Mouse (Mus musculus): ENCODE measurements around the gene Baat.

DNA sequence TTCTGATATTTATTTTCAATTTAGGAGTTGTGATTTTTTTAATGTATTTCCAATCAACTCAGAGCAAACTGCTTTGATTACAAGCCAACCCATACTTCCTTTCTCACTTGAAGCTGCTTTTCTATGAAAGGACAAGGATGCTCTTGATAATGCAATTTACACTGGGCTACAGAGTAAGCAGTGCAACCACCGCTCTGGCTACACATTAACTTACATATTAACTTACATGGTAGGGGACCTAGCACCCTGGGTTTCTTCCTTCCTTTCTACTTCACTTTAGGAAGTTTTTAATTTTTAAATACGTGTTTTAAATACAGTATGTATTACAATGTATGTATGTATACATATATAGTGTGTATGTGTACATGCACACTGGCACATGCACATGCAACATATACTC is 2.8 kb upstream of the Baat start:
- no peak for TF ChIP-seq POLR2A (IDR thresholded peaks at IDR 0.05; ENCODE audit: borderline replicate concordance, low read depth, low read length)
- no peak for TF ChIP-seq CTCF (IDR thresholded peaks at IDR 0.05; ENCODE audit: low read depth, low read length)
